Mouse (Mus musculus) bone marrow, adult 2 months (tissue): ENCODE data around the gene Gpr50.
A peak's percentile ranks its signal among the peaks of the same experiment; 100 is the strongest.

ENCODE experiments used
- CTCF ChIP-seq: fragments of 200-500 bp; IDR thresholded peaks from 2 replicates; pipeline ENCODE4 v1.5.1; 2011; ENCODE audit warnings: low read length, control low read depth; ENCODE audit not compliant: control insufficient read depth, insufficient read depth
- POLR2A ChIP-seq: fragments of 200-500 bp; IDR thresholded peaks from 2 replicates; pipeline ENCODE4 v1.6.1; 2011; ENCODE audit warnings: low read depth, mild to moderate bottlenecking, control low read depth, low read length, borderline replicate concordance; ENCODE audit not compliant: control insufficient read depth

DNA sequence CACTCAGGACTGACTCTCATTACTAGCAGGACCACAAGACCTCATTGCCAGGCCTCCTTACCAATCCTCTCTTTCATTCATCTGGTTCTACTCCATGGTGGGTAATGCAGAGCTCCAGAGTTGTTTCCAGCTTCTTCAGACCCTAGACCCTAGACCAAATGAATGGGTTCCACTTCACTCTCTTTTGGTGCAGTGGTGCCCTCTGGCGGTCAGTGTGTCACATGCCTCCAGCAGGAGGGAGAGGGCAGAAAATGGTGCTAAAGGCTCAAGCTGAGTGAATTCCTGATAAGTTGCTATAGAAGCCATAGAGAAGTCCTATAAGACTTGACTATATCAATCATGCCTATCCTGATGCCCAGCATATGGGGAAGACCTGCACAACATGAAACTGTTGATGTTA, 39.6 kb upstream of the Gpr50 start:
- peak; percentile 57 for TF ChIP-seq CTCF
- no peak for TF ChIP-seq POLR2A
